In the genomic region with DNA sequence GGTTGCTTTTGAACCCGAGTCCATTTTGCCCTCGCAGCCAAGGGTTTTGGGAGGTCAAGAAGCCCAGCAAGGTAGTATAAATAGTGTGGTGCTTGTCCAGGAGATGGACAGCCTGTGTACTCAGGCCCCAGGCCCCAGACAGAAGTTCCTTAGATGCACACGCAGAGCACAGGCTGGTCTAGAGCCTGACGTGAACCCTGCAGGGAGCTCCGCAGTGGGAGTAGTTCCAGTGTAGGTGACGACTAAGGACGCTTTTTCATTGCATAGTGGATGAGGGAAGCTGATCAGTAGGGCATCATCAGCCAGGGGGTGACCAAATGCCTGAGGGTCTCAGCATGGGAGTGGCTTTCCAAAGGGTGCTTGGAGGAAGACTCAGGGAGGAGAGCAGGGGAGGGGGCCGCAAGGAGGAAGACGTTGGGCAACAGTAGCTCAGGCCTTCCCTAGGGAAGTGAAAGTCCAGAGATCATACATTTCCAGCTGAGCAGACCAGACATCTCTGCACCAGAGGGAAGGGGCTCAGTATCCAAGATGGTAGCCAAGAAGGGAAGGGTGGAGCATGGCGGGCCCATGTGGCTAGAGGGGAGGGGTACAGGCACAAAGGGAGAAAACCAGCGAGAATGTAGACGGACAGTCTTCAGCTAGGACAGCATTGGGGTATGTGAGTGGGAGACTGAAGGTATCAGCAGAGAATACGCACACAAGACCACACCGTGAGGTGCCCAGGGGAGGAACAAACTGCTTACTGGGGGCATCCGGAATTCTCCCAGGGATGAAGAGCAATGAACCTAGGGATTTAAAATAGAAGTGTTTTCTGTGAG, we compare ENCODE assay signal across 8 mouse cellular contexts. TPM values are rescaled to one million over a fixed set of nuclear protein-coding genes. Genes with fewer than 3 reads are reported as not detected.
DNase-seq lines count a peak whose midpoint lies in the region; ATAC-seq and TF ChIP-seq lines count a peak whose summit lies in the region.

No protein-coding gene starts in this region.

- no peak for TF ChIP-seq CTCF in cerebellum, adult 2 months (IDR thresholded peaks at IDR 0.05; ENCODE audit: borderline replicate concordance, insufficient read depth, low read depth, low read length)
- TF ChIP-seq CTCF in spleen, adult 2 months (IDR thresholded peaks at IDR 0.05; ENCODE audit: extremely low read depth, insufficient read depth, insufficient read length, insufficient replicate concordance): no peak

- H3K27me3 ChIP-seq in cerebellum, adult 2 months (ENCODE audit: control insufficient read depth, insufficient read depth, low read length): no peaks in the 10 kb centered on the region
- no peaks in the 10 kb centered on the region for H3K27me3 ChIP-seq in spleen, adult 2 months (ENCODE audit: control insufficient read depth, insufficient read depth, low read length)
- no peaks in the 10 kb centered on the region for H3K27me3 ChIP-seq in limb, embryonic 15.5 days
- no peaks in the 10 kb centered on the region for H3K27me3 ChIP-seq in stomach, embryonic 16.5 days (ENCODE audit: control insufficient read depth, insufficient read depth, low read length)

- H3K9ac ChIP-seq in limb, embryonic 15.5 days: peak overlapping the region; percentile 64
- peak overlapping the region; percentile 85 for H3K9ac ChIP-seq in stomach, embryonic 16.5 days (ENCODE audit: low read length)

- peaks cover 11% of the 10 kb centered on the region for H3K4me1 ChIP-seq in cerebellum, adult 2 months (ENCODE audit: control insufficient read depth, insufficient read depth, low read length)
- H3K4me1 ChIP-seq in spleen, adult 2 months (ENCODE audit: control insufficient read depth, insufficient read depth, insufficient read length): peaks cover 8% of the 10 kb centered on the region; the same call in 1 of the 2 replicates
- peaks cover 14% of the 10 kb centered on the region for H3K4me1 ChIP-seq in limb, embryonic 15.5 days
- H3K4me1 ChIP-seq in stomach, embryonic 16.5 days (ENCODE audit: control insufficient read depth, insufficient read depth, low read length): peaks cover 13% of the 10 kb centered on the region

- peak overlapping the region; percentile 75 for H3K4me3 ChIP-seq in cerebellum, adult 2 months (replicated peaks; ENCODE audit: insufficient read depth, low read depth, low read length)
- H3K4me3 ChIP-seq in spleen, adult 2 months (ENCODE audit: extremely low read depth, insufficient read depth, insufficient read length): peak overlapping the region; percentile 75
- peak overlapping the region; percentile 67 for H3K4me3 ChIP-seq in limb, embryonic 15.5 days
- peak overlapping the region; percentile 89 for H3K4me3 ChIP-seq in stomach, embryonic 16.5 days (replicated peaks; ENCODE audit: low read length)

- DNase-seq in cerebellum, adult 2 months: peak in 1 of 2 experiments; percentile 34
- no peak for DNase-seq in cerebellum, adult 11 months
- no peak for DNase-seq in spleen, adult 2 months (ENCODE audit: low read depth in 1 of 2, low spot score in 2 of 2)
- no peak for DNase-seq in spleen, adult 12 weeks (ENCODE audit: low spot score)
- no peak for DNase-seq in layer of hippocampus, adult 18-20 months (ENCODE audit: low spot score in 2 of 2)
- DNase-seq in natural killer cell, adult 2 months (ENCODE audit: low spot score in 2 of 2): no peak

- peak overlapping the region; percentile 85 for H3K4me2 ChIP-seq in limb, embryonic 15.5 days
- H3K4me2 ChIP-seq in stomach, embryonic 16.5 days (ENCODE audit: low read depth, low read length): peak overlapping the region; percentile 77

- H3K36me3 ChIP-seq in spleen, adult 2 months (ENCODE audit: control insufficient read depth, insufficient read depth, low read length): peaks cover 2% of the 10 kb centered on the region; the same call in 1 of the 2 replicates
- H3K36me3 ChIP-seq in limb, embryonic 15.5 days: peaks cover 25% of the 10 kb centered on the region
- H3K36me3 ChIP-seq in stomach, embryonic 16.5 days (ENCODE audit: control insufficient read depth, insufficient read depth, low read length): no peaks in the 10 kb centered on the region

- H3K9me3 ChIP-seq in limb, embryonic 15.5 days: no peaks in the 10 kb centered on the region
- H3K9me3 ChIP-seq in stomach, embryonic 16.5 days (replicated peaks; ENCODE audit: control insufficient read depth, low read length): no peaks in the 10 kb centered on the region

- no peak for TF ChIP-seq POLR2A in cerebellum, adult 2 months (IDR thresholded peaks at IDR 0.05; ENCODE audit: borderline replicate concordance, insufficient read depth, low read length)
- TF ChIP-seq POLR2A in spleen, adult 2 months (IDR thresholded peaks at IDR 0.05; ENCODE audit: low read depth, low read length): no peak

- ATAC-seq in limb, embryonic 15.5 days (ENCODE audit: insufficient number of reproducible peaks, low FRiP score, low TSS enrichment, low read depth): no peak
- no peak; the same call in 1 of the 2 replicates for ATAC-seq in stomach, embryonic 16.5 days (ENCODE audit: insufficient read depth, low FRiP score)

- peak overlapping the region; percentile 94 for H3K27ac ChIP-seq in cerebellum, adult 2 months (ENCODE audit: insufficient read depth, low read length)
- peak overlapping the region; percentile 83; the same call in 1 of the 2 replicates for H3K27ac ChIP-seq in spleen, adult 2 months (ENCODE audit: insufficient read depth, low read length)
- peak overlapping the region; percentile 91 for H3K27ac ChIP-seq in limb, embryonic 15.5 days
- H3K27ac ChIP-seq in stomach, embryonic 16.5 days (ENCODE audit: low read length): peak overlapping the region; percentile 90

- WGBS in cerebellum, adult 2 months: 33% methylated on average over 15 of the region's 15 CpGs
- 38% methylated on average over 15 of the region's 15 CpGs for WGBS in spleen, adult 2 months
- 32% methylated on average over 15 of the region's 15 CpGs for WGBS in limb, embryonic 15.5 days
- WGBS in stomach, embryonic 16.5 days: 32% methylated on average over 15 of the region's 15 CpGs

RNA-seq across cellular contexts. Expression of a gene that starts 1.1 kb away (rescaled TPM):
- 93.3 and 95.4 TPM in 2 replicates for polyA plus RNA-seq in cerebellum, adult 2 months (2012; rRNA removed)
- polyA plus RNA-seq in spleen, adult 2 months (2012; rRNA removed): 47.9 and 77.7 TPM in 2 replicates
- 54.6 and 58.9 TPM in 2 replicates for polyA plus RNA-seq in limb, embryonic 15.5 days (2015; fragmentation: Nextera tagmentation; extraction: Ambion mirVana)
- polyA plus RNA-seq in stomach, embryonic 16.5 days (2015; fragmentation: Nextera tagmentation; extraction: Ambion mirVana): 47.4 and 53.2 TPM in 2 replicates
- total RNA-seq in layer of hippocampus, adult 18-20 months (2021): 10 to 100 TPM; 64.4 to 68.5 TPM

RNA-seq across cellular contexts. Expression of a gene that starts 5.9 kb away (rescaled TPM):
- polyA plus RNA-seq in cerebellum, adult 2 months (2012; rRNA removed): not detected in 2 replicates
- polyA plus RNA-seq in spleen, adult 2 months (2012; rRNA removed): 22.0 and 33.9 TPM in 2 replicates
- polyA plus RNA-seq in limb, embryonic 15.5 days (2015; fragmentation: Nextera tagmentation; extraction: Ambion mirVana): 5.4 and 5.8 TPM in 2 replicates
- 33.7 and 41.9 TPM in 2 replicates for polyA plus RNA-seq in stomach, embryonic 16.5 days (2015; fragmentation: Nextera tagmentation; extraction: Ambion mirVana)
- not detected for total RNA-seq in layer of hippocampus, adult 18-20 months (2021)

RNA-seq across cellular contexts. Expression of a gene that starts 11.7 kb away (rescaled TPM):
- polyA plus RNA-seq in cerebellum, adult 2 months (2012; rRNA removed): 93.9 and 106 TPM in 2 replicates
- 119 and 143 TPM in 2 replicates for polyA plus RNA-seq in spleen, adult 2 months (2012; rRNA removed)
- 100 and 110 TPM in 2 replicates for polyA plus RNA-seq in limb, embryonic 15.5 days (2015; fragmentation: Nextera tagmentation; extraction: Ambion mirVana)
- polyA plus RNA-seq in stomach, embryonic 16.5 days (2015; fragmentation: Nextera tagmentation; extraction: Ambion mirVana): 84.6 and 86.3 TPM in 2 replicates
- total RNA-seq in layer of hippocampus, adult 18-20 months (2021): 10 to 100 TPM; 65.4 to 74.2 TPM

RNA-seq across cellular contexts. Expression of a gene that starts 18.5 kb away (rescaled TPM):
- 2.3 and 2.8 TPM in 2 replicates for polyA plus RNA-seq in cerebellum, adult 2 months (2012; rRNA removed)
- polyA plus RNA-seq in spleen, adult 2 months (2012; rRNA removed): 1.7 and 1.8 TPM in 2 replicates
- polyA plus RNA-seq in limb, embryonic 15.5 days (2015; fragmentation: Nextera tagmentation; extraction: Ambion mirVana): 0.86 and 1.3 TPM in 2 replicates
- 0.31 and 0.44 TPM in 2 replicates for polyA plus RNA-seq in stomach, embryonic 16.5 days (2015; fragmentation: Nextera tagmentation; extraction: Ambion mirVana)
- 1 to 10 TPM; 3.3 to 3.6 TPM for total RNA-seq in layer of hippocampus, adult 18-20 months (2021)

RNA-seq across cellular contexts. Expression of a gene that starts 24.7 kb away (rescaled TPM):
- not detected in 2 replicates for polyA plus RNA-seq in cerebellum, adult 2 months (2012; rRNA removed)
- not detected in 2 replicates for polyA plus RNA-seq in spleen, adult 2 months (2012; rRNA removed)
- 0.12 TPM in 1 of 2 replicates, not detected in the other for polyA plus RNA-seq in limb, embryonic 15.5 days (2015; fragmentation: Nextera tagmentation; extraction: Ambion mirVana)
- polyA plus RNA-seq in stomach, embryonic 16.5 days (2015; fragmentation: Nextera tagmentation; extraction: Ambion mirVana): not detected in 2 replicates
- total RNA-seq in layer of hippocampus, adult 18-20 months (2021): under 1 TPM in 1 of 2 experiments, not detected in 1; 0.59 TPM
